Mouse (Mus musculus) large intestine, adult 2 months (tissue): ENCODE results near the gene Gm884. TPM values are rescaled to one million over a fixed set of nuclear protein-coding genes. Genes with fewer than 3 reads are reported as not detected.
"Not testable (repeated sequence)": the region's sequence is repeated elsewhere in the genome, so short reads cannot be mapped to it uniquely, and the experiment has no call there.

ENCODE experiments used
- DNase-seq: peaks from one replicate; pipeline ENCODE4 v3.0.0-alpha.2; 2012; ENCODE audit warnings: low read depth, low spot score
- WGBS: fragments of 180-500 bp; shearing (Covaris S2); methylation state at CpG from one replicate; pipeline ENCODE4 v1.1.7; 2018; 5-methylcytosine and 5-hydroxymethylcytosine counted together
- polyA plus RNA-seq: library from polyadenylated mRNA; depleted of rRNA; stranded (reverse); fragments of >200 nt; gene quantifications from 2 replicates; pipeline ENCODE4 v1.2.3, GENCODE M21; 2012; rRNA removed

Gene Gm884
- polyA plus RNA-seq, 1 experiment: not detected

DNA sequence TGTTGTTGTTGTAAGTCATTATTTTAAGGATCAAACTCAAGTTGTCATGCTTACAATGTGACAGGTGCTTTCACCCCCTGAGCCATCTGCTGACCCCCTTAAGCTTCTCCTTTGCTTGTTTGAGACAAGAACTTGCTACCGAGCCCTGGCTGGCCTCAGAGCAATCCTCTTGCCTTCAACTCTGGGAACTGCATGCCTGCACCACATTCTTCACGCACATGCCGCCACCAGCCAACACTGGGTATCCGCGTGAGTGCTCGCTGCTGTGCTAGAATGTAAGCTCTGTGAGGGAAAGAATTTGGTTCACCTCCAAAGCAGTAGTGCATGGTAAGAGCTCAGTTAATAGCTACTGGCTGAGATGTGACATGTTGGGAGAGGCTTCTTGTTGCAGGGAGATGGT, 15.3 kb upstream of the Gm884 start:
- 76% methylated on average over 6 of the region's 6 CpGs for WGBS
- no peak for DNase-seq

DNA sequence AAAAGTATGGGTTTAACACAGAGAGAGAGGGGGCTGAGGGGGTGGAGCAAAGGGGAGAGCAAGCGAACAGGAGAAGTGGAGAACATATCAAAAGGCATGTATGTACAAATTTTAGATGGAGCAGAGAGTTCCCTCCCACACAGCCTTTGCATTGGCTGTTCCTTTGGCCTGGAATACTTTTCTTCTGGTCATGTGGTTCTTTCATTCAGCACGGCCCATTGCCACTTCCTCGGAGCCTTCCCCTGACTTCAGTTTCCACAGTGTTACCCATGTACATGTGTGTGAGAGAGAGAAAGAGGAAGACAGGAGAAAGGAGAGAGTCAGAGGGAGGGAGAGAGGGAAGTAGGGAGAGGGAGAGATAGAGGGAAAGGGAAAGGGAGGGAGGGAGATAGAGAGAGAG, 14.5 kb upstream of the Gm884 start:
- 63% methylated on average over 3 of the region's 3 CpGs for whole genome bisulfite sequencing
- DNase-seq: no peak

DNA sequence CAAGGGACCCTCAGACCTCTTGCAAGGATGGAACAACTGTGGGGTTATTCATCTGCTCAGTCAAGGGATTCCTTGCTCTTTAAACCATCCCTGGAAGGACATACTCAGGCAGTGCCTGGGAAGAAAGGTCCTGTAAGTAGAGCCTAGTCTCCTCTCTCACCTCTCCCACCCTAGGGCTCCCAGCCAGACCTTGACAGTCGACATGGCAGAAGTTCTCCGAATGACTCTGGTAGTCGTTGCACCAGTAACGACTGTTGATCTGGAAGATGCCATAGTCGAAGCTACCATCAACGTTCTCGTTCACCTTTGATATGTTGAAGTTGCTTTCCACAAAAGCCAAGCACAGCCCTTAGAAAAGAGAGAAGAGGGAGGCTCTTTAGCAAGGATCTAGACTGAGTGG, 13.9 kb upstream of the Gm884 start:
- 82% methylated on average over 7 of the region's 7 CpGs for WGBS
- DNase-seq: no peak

DNA sequence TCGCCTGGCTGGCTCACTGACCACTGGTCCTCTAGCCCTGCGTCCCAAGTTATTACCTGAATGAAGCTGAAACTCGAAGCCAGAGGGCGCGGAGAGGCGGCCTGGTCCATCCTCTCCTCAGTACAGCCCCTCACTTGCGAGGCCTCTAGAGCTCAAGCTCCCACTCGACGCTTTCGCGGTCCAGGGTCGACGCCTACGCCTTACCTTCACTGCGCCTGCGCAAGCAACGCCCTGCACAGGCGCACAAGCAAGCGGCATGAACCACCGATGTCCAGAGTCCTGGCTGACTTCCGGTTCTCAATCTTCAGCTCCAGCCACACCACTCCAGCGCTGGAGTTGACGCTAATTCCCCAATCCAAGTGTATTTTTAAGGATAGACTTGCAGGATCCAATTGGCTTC, 6.5 kb upstream of the Gm884 start:
- DNase-seq: no peak
- 81% methylated on average over 23 of the region's 23 CpGs for WGBS

DNA sequence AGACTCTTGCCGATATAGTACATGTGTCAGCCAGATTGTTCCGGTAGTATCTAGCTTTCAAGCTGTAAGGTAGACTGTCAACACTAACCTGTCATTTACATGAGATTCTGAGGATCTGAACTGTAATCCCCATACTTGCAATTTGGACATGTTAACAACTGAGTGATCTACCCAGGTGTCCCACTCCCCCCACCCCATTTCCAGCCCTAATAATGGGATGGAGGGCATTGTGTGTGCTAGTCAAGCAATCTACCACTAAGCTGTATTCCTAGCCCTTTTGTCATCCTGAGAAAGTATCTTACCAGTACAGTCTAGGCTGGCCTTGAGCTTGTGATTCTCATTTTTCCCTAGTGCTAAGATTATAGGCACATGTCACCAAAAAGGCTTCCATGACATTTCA, 10.2 kb downstream of the Gm884 start:
- no peak for DNase-seq
- 96% methylated on average over 2 of the region's 2 CpGs for WGBS

DNA sequence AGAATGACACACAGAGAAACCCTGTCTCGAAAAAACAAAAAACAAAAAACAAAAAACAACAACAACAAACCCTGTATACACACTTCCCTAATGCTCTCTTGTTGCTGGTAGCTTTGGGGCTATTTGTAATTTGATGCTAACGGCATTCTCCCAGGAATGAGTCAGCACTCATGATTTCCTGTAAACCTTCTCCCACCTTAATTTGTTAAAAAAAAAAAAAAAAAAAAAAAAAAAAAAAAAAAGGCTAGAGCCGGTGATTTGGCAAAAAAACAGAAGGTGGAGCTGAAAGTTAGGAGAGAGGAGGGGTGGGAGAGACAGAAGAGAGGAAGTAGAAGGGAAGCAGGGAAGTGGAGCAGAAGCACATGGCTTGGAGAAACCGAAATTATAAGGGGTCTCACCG, 14.3 kb downstream of the Gm884 start:
- no peak for DNase-seq
- 45% methylated on average over 5 of the region's 5 CpGs for WGBS

DNA sequence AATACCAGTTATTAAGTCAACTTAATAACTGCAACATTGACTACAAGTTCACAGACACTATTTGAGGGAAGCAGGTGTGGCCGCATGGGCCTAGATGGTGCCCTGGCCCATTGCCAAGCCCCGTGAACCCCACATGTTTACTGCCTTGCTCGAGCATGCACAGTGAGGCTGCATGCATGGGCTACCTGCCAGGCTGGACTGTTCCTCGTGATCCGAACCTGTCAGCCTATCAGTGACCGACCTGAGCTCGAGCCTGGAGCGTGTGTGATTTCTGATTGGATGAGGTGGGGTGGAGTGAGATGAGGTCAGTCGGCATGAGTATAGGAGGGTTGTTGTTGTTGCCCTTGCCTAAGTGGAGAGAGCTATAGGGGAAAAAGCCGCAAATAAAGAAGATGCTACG, 42.6 kb downstream of the Gm884 start:
- DNase-seq: no peak
- 73% methylated on average over 11 of the region's 11 CpGs for WGBS

DNA sequence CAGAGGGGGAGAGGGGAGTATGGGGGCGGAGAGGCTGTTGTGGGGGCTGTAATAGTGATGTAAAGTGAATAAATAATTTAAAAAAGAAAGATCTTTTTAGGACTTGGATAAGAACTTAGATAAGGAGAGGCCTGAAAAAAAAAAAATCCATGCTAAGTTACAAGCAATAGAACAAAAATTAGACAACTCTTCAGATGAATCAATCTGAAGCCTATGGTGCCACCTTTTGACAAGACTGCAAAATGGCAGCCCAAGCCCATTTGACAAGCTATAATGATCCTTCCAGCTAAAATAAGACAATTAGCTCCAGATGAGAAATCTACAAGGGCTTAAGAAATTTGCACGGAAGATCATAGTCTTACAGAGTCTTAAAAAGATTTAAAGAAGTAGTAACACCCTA, 64.9 kb downstream of the Gm884 start:
- WGBS: 69% methylated on average over 2 of the region's 2 CpGs
- DNase-seq: no peak

DNA sequence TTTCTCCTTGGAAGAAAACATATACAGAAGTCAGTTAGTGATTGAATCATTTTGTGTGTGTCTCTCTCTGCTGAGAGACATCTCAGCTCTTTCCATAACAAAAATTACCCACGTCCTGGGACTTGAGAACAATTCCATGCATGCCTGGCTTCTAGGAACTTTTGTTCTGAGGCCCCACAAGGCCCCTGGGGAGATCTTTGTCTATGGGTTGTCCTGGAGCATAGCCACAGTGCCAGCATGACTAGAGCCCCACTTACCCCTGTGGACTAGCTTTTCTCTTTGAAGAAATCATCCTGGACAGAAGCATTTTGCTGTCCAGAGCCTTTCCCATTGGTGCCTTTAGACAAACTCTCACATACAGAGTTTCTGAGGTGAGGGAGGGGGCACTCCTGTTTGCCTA, 86.0 kb downstream of the Gm884 start:
- 17% methylated on average over 1 of the region's 1 CpGs for WGBS
- DNase-seq: not testable (repeated sequence)

DNA sequence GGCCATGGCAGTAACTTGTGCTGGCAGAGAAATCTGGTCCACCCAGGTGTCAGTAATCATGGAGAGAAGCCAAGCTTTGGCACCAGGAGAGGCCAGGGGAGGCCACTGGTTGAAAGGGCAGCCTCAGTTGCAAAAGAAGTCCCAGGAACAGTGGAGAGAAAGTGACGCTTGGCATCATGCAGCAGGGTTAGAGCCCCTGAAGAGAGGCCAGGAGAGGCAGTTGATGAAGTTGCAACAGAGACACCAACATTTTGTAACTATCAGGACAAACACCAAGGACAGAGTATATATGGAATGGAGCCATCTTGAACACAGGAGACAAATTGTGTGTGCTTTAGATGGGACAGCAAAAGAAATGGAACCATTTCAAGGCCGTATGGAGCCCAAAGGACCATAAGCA, 108.8 kb downstream of the Gm884 start:
- WGBS: 78% methylated on average over 2 of the region's 2 CpGs
- DNase-seq: no peak

DNA sequence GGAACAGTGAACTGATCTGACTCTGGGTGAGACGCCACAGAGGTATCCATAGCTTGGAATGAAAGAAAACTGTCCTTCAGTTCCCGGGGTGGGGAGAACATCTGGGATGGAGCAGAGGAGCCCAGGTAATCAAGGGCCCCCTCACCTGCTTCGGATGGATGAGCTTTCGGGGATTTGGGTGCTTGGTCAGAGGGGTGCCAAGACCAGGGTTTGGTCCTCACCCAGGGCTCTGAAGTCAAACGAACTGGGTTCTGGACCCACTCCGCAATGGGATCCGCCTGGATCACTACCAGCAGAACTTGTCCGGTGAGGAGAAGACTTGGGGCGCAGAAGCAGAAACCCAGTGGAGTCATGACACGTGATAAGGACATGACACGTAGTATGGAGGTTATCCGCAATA, 116.4 kb downstream of the Gm884 start, which contains the start of gene Lrrc37a:
TSS of gene Lrrc37a (minus strand) at position 101 of the 400 bp plus-strand sequence.
- WGBS: 90% methylated on average over 12 of the region's 12 CpGs

More for the DNA sequence above, 116.4 kb downstream of the Gm884 start, which contains the start of gene Lrrc37a:
- no peak for DNase-seq

Other genes with a start within 250 kb of the Gm884 start
- gene Plekhm1, start 208.5 kb downstream of the Gm884 start, polyA plus RNA-seq: 17.4 and 18.2 TPM in 2 replicates
- gene Lrrc37a, start 116.5 kb downstream of the Gm884 start, polyA plus RNA-seq: not detected in 2 replicates
- gene Lyzl6, start 17.8 kb upstream of the Gm884 start, polyA plus RNA-seq: not detected in 2 replicates
- gene Rprml, start 28.4 kb upstream of the Gm884 start, polyA plus RNA-seq: 1.2 and 1.5 TPM in 2 replicates
- 65.0 and 102 TPM in 2 replicates for gene Gosr2, start 76.8 kb upstream of the Gm884 start, polyA plus RNA-seq
- 0.11 and 0.21 TPM in 2 replicates for gene Wnt9b, start 128.7 kb upstream of the Gm884 start, polyA plus RNA-seq
- 5.6 and 7.0 TPM in 2 replicates for gene Wnt3, start 153.0 kb upstream of the Gm884 start, polyA plus RNA-seq